Mouse (Mus musculus): ENCODE results near the gene Arhgdib. TPM values are rescaled to one million over a fixed set of nuclear protein-coding genes. Genes with fewer than 3 reads are reported as not detected.

Arhgdib gene
- polyA plus RNA-seq, 1 experiment = 644 TPM

- DNase-seq = peak; percentile 46
- Histone ChIP-seq H3K27ac (ENCODE audit: control insufficient read depth, insufficient read depth, low read length) (no peak overlapping the region), H3K36me3 (ENCODE audit: control insufficient read depth, insufficient read depth, low read length) (peaks cover 72% of the 10 kb centered on the region), H3K27me3 (ENCODE audit: control insufficient read depth, insufficient read depth, low read length) (no peaks in the 10 kb centered on the region), H3K4me1 (replicated peaks; ENCODE audit: control insufficient read depth, insufficient read depth, low read length) (peaks cover 2% of the 10 kb centered on the region; the same call in 1 of the 2 replicates), H3K4me3 (ENCODE audit: control insufficient read depth, insufficient read depth, low read length) (no peak overlapping the region)
- 62% methylated on average over 8 of the region's 8 CpGs for WGBS
- TF ChIP-seq POLR2A (IDR thresholded peaks at IDR 0.05; ENCODE audit: control insufficient read depth, extremely low read depth, insufficient read depth, low read length, poor library complexity) (no peak), CTCF (IDR thresholded peaks at IDR 0.05; ENCODE audit: borderline replicate concordance, control insufficient read depth, extremely low read depth, insufficient read depth, low read length, poor library complexity) (no peak)
Measured at GRCm38 (mm10) chr6:136925049-136925448, 16.6 kb downstream of the Arhgdib start.

DNA sequence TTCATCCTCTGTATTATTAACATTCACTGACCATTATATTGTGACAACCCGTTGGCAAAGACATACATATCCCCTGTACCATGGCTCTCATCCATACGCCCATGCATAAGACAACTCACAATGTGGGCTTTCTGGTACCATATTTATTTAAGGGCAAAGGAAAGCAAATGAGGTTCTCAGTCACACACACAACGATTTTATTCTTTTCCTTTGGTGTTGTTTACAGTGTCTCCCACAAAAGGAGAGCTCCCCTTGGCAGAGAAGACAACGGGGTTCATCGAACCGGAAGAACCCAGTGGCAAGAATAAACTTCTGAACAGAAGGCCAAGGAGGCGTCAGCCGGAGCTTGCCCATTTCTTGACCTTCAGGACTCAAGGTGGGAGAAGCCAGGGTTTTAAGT lies 18.2 kb downstream of the Arhgdib start, which contains the start of gene Pde6h:
Gene Pde6h, plus strand, starts transcription at position 301 of the 400 bp plus-strand sequence.
- Histone ChIP-seq H3K27me3 (ENCODE audit: control insufficient read depth, insufficient read depth, low read length) (no peaks in the 10 kb centered on the region), H3K4me1 (replicated peaks; ENCODE audit: control insufficient read depth, insufficient read depth, low read length) (peaks cover 2% of the 10 kb centered on the region; the same call in 1 of the 2 replicates), H3K4me3 (ENCODE audit: control insufficient read depth, insufficient read depth, low read length) (no peak within 1 kb of the TSS), H3K27ac (ENCODE audit: control insufficient read depth, insufficient read depth, low read length) (no peak within 1 kb of the TSS), H3K36me3 (ENCODE audit: control insufficient read depth, insufficient read depth, low read length) (peaks cover 60% of the 10 kb centered on the region)
- 97% methylated on average over 8 of the region's 8 CpGs for WGBS
- TF ChIP-seq CTCF (IDR thresholded peaks at IDR 0.05; ENCODE audit: borderline replicate concordance, control insufficient read depth, extremely low read depth, insufficient read depth, low read length, poor library complexity) (no peak), POLR2A (IDR thresholded peaks at IDR 0.05; ENCODE audit: control insufficient read depth, extremely low read depth, insufficient read depth, low read length, poor library complexity) (no peak)
- no peak for DNase-seq

DNA sequence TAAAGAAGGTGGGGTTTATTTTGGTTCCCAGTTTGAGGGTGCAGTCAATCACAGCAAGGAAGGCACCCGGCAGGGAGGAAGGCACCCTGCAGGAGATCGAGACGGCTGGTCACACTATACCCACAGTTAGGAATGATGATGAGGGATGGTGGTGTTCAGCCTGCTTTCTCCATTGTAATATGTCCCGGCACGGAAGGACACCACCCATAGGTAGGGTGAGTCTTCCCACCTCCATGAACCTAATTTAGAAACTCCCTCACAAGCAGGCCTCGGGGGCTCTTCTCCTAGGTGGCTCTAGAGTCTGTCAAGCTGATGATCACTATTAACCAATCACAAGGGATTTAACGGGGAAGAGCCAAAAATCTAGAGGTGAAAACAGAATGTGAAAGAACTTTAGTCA lies 18.8 kb downstream of the Arhgdib start:
- H3K27ac ChIP-seq (ENCODE audit: control insufficient read depth, insufficient read depth, low read length) = no peak overlapping the region
- no peaks in the 10 kb centered on the region for H3K27me3 ChIP-seq (ENCODE audit: control insufficient read depth, insufficient read depth, low read length)
- peaks cover 2% of the 10 kb centered on the region; the same call in 1 of the 2 replicates for H3K4me1 ChIP-seq (replicated peaks; ENCODE audit: control insufficient read depth, insufficient read depth, low read length)
- TF ChIP-seq POLR2A (IDR thresholded peaks at IDR 0.05; ENCODE audit: control insufficient read depth, extremely low read depth, insufficient read depth, low read length, poor library complexity) = no peak
- TF ChIP-seq CTCF (IDR thresholded peaks at IDR 0.05; ENCODE audit: borderline replicate concordance, control insufficient read depth, extremely low read depth, insufficient read depth, low read length, poor library complexity) = no peak
- no peak for DNase-seq
- 92% methylated on average over 7 of the region's 7 CpGs for WGBS
- no peak overlapping the region for H3K4me3 ChIP-seq (ENCODE audit: control insufficient read depth, insufficient read depth, low read length)
- H3K36me3 ChIP-seq (ENCODE audit: control insufficient read depth, insufficient read depth, low read length) = peaks cover 53% of the 10 kb centered on the region

DNA sequence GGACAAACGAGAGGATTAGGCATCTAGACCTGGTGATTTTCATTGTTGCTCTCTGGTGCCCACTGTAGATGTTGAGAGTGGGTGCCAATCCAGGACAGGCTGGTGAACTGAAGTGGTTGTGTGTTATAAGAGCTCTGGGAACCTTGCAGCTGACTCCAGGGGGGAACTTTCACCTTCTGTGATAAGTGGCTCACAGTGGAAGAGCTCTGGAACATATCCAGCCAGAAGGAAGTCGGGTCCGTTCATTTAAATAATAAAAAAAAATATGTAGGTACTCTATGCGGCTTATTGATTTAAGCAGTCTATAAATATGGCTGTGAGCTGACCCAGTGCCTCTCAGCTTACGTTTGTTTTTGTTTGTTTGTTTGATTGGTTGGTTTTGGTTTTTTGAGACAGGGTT lies 19.6 kb downstream of the Arhgdib start, which contains the start of gene Erp27:
Gene Erp27, minus strand, starts transcription at position 101 of the 400 bp plus-strand sequence.
- H3K4me3 ChIP-seq (ENCODE audit: control insufficient read depth, insufficient read depth, low read length) = no peak within 1 kb of the TSS
- TF ChIP-seq CTCF (IDR thresholded peaks at IDR 0.05; ENCODE audit: borderline replicate concordance, control insufficient read depth, extremely low read depth, insufficient read depth, low read length, poor library complexity) (no peak), POLR2A (IDR thresholded peaks at IDR 0.05; ENCODE audit: control insufficient read depth, extremely low read depth, insufficient read depth, low read length, poor library complexity) (no peak)
- H3K27me3 ChIP-seq (ENCODE audit: control insufficient read depth, insufficient read depth, low read length) = no peaks in the 10 kb centered on the region
- no peak for DNase-seq
- H3K36me3 ChIP-seq (ENCODE audit: control insufficient read depth, insufficient read depth, low read length) = peaks cover 46% of the 10 kb centered on the region
- H3K4me1 ChIP-seq (replicated peaks; ENCODE audit: control insufficient read depth, insufficient read depth, low read length) = peaks cover 2% of the 10 kb centered on the region; the same call in 1 of the 2 replicates
- H3K27ac ChIP-seq (ENCODE audit: control insufficient read depth, insufficient read depth, low read length) = peak within 1 kb of the TSS; percentile 12; the same call in 1 of the 2 replicates
- whole genome bisulfite sequencing = 68% methylated on average over 5 of the region's 5 CpGs

GRCm38 (mm10) chr6:136921601-136922000 lies 20.1 kb downstream of the Arhgdib start:
- Histone ChIP-seq H3K36me3 (ENCODE audit: control insufficient read depth, insufficient read depth, low read length) (peaks cover 41% of the 10 kb centered on the region), H3K27ac (ENCODE audit: control insufficient read depth, insufficient read depth, low read length) (peak overlapping the region; percentile 12; the same call in 1 of the 2 replicates), H3K27me3 (ENCODE audit: control insufficient read depth, insufficient read depth, low read length) (no peaks in the 10 kb centered on the region), H3K4me3 (ENCODE audit: control insufficient read depth, insufficient read depth, low read length) (no peak overlapping the region), H3K4me1 (replicated peaks; ENCODE audit: control insufficient read depth, insufficient read depth, low read length) (peaks cover 2% of the 10 kb centered on the region; the same call in 1 of the 2 replicates)
- 32% methylated on average over 7 of the region's 7 CpGs for WGBS
- TF ChIP-seq POLR2A (IDR thresholded peaks at IDR 0.05; ENCODE audit: control insufficient read depth, extremely low read depth, insufficient read depth, low read length, poor library complexity) (no peak), CTCF (IDR thresholded peaks at IDR 0.05; ENCODE audit: borderline replicate concordance, control insufficient read depth, extremely low read depth, insufficient read depth, low read length, poor library complexity) (no peak)
- no peak for DNase-seq

DNA sequence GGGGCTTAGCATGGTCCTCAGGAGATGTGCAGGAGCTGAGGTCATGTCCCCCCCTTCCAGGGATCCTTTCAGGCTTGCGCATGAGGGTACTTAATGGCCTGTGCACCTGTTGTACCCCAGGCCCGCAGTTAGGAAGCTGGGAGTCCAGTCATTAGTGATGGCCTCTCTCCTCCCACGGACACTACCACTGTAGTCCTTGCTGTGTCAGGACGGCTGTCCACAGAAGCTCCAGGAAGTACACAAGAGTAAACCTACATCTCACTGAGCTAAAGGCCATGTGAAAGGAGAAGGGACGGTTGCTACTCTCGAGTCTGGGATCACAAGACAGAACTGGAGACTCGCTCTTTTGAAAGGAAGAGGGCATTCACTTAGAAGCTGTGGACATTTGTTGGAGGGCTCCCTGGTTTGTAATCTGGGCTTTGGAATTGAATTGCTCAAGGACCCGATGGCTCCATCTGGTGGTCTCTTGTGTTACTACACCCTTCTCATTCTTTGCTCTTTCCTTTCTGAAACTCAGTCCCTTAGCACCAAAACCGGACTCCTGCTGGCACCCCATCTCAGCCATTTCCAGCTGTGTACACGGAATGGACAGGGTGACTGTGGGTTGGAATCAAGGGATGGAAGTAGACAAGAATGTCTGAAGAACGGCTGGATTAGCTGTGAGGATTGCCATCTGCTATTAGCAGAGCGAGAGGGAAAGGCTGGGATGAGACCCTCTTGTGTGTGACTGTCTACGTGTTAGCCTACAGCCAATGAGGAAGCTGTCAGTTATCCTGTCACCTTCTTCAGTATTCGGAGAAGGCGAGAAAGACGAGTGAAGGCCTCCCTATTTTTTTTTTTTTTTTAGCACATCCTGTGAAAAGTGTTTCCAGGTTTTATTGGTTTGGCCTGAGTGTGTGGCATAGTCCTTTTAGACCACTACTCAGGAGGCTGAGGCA lies 21.1 kb downstream of the Arhgdib start:
- Histone ChIP-seq H3K36me3 (ENCODE audit: control insufficient read depth, insufficient read depth, low read length) (peaks cover 31% of the 10 kb centered on the region), H3K27ac (ENCODE audit: control insufficient read depth, insufficient read depth, low read length) (no peak overlapping the region), H3K4me1 (replicated peaks; ENCODE audit: control insufficient read depth, insufficient read depth, low read length) (peaks cover 2% of the 10 kb centered on the region; the same call in 1 of the 2 replicates), H3K4me3 (ENCODE audit: control insufficient read depth, insufficient read depth, low read length) (no peak overlapping the region), H3K27me3 (ENCODE audit: control insufficient read depth, insufficient read depth, low read length) (no peaks in the 10 kb centered on the region)
- WGBS = 53% methylated on average over 16 of the region's 16 CpGs
- peak; percentile 74 for DNase-seq
- no peak for TF ChIP-seq POLR2A (IDR thresholded peaks at IDR 0.05; ENCODE audit: control insufficient read depth, extremely low read depth, insufficient read depth, low read length, poor library complexity)
- no peak for TF ChIP-seq CTCF (IDR thresholded peaks at IDR 0.05; ENCODE audit: borderline replicate concordance, control insufficient read depth, extremely low read depth, insufficient read depth, low read length, poor library complexity)
